Mouse (Mus musculus) liver, adult 2 months (tissue): ENCODE data around the gene Kcnk7. TPM values are rescaled to one million over a fixed set of nuclear protein-coding genes. Genes with fewer than 3 reads are reported as not detected.

ENCODE experiments used
- DNase-seq: peaks from one replicate; pipeline ENCODE4 v3.0.0-alpha.2; 2011; ENCODE audit warnings: low read depth, low spot score; ENCODE audit errors: extremely low read depth
- H3K27ac ChIP-seq: fragments of 200-500 bp; replicated peaks from 2 replicates; pipeline ENCODE4 v1.5.1; 2012; ENCODE audit warnings: low read depth, mild to moderate bottlenecking, control low read depth, inconsistent platforms, low read length; ENCODE audit not compliant: insufficient read depth
- H3K27me3 ChIP-seq: fragments of 200-500 bp; 2 replicates; pipeline ENCODE4 v1.6.1; 2012; ENCODE audit warnings: mild to moderate bottlenecking, moderate library complexity, low read length, inconsistent platforms; ENCODE audit not compliant: control insufficient read depth, insufficient read depth
- H3K36me3 ChIP-seq: fragments of 200-500 bp; 2 replicates; pipeline ENCODE4 v1.6.1; 2012; ENCODE audit warnings: low read length, inconsistent platforms; ENCODE audit not compliant: control insufficient read depth, insufficient read depth
- H3K4me1 ChIP-seq: fragments of 200-500 bp; 2 replicates; pipeline ENCODE4 v1.6.1; 2011; ENCODE audit warnings: low read length; ENCODE audit not compliant: control insufficient read depth, insufficient read depth
- H3K4me3 ChIP-seq: fragments of 200-500 bp; 2 replicates; pipeline ENCODE4 v1.5.1; 2011; ENCODE audit warnings: low read depth, mild to moderate bottlenecking, control low read depth, low read length, moderate library complexity; ENCODE audit not compliant: insufficient read depth
- H3K79me2 ChIP-seq: fragments of 200-500 bp; 2 replicates; pipeline ENCODE4 v1.6.1; 2012; ENCODE audit warnings: inconsistent platforms, mild to moderate bottlenecking, low read length, moderate library complexity; ENCODE audit not compliant: control insufficient read depth, insufficient read depth
- H3K9ac ChIP-seq: fragments of 200-500 bp; 2 replicates; pipeline ENCODE4 v1.6.1; 2012; ENCODE audit warnings: low read depth, mild to moderate bottlenecking, control low read depth, inconsistent platforms, low read length
- CTCF ChIP-seq: fragments of 200-500 bp; IDR thresholded peaks from 2 replicates; pipeline ENCODE4 v1.5.1; 2011; ENCODE audit warnings: low read depth, low read length, control low read depth
- POLR2A ChIP-seq: fragments of 200-500 bp; IDR thresholded peaks from 2 replicates; pipeline ENCODE4 v1.6.1; 2011; ENCODE audit warnings: low read length, control low read depth; ENCODE audit not compliant: insufficient read depth; ENCODE audit errors: extremely low read depth
- WGBS: fragments of 180-500 bp; shearing (Covaris S2); methylation state at CpG from one replicate; pipeline ENCODE4 v1.1.7; 2018; 5-methylcytosine and 5-hydroxymethylcytosine counted together
- polyA plus RNA-seq: library from polyadenylated mRNA; depleted of rRNA; stranded (reverse); fragments of >200 nt; gene quantifications from 2 replicates; pipeline ENCODE4 v1.2.3, GENCODE M21; 2012
- total RNA-seq: library from RNA; depleted of rRNA; stranded (reverse); fragments of >200 nt; gene quantifications from 2 replicates; pipeline ENCODE4 v1.2.3, GENCODE M21; 2014

The Kcnk7 gene
- total and polyA plus RNA-seq, 2 experiments: not detected

- TF ChIP-seq CTCF: no peak
- TF ChIP-seq POLR2A: no peak
- no peak overlapping the region for H3K9ac ChIP-seq
- no peaks in the 10 kb centered on the region for H3K36me3 ChIP-seq
- no peak overlapping the region for H3K4me3 ChIP-seq
- WGBS: 97% methylated on average over 10 of the region's 10 CpGs
- H3K79me2 ChIP-seq: peaks cover 4% of the 10 kb centered on the region; the same call in 1 of the 2 replicates
- H3K27me3 ChIP-seq: no peaks in the 10 kb centered on the region
- peaks cover 3% of the 10 kb centered on the region; the same call in 1 of the 2 replicates for H3K4me1 ChIP-seq
- H3K27ac ChIP-seq: no peak overlapping the region
- DNase-seq: no peak
These were observed 39.4 kb upstream of the Kcnk7 start for GRCm38 (mm10) chr19:5664669-5665257.

- no peak for DNase-seq
- no peaks in the 10 kb centered on the region for H3K27me3 ChIP-seq
- H3K27ac ChIP-seq: no peak overlapping the region
- H3K36me3 ChIP-seq: no peaks in the 10 kb centered on the region
- 94% methylated on average over 15 of the region's 15 CpGs for WGBS
- H3K4me3 ChIP-seq: no peak overlapping the region
- no peaks in the 10 kb centered on the region; the same call in 1 of the 2 replicates for H3K79me2 ChIP-seq
- TF ChIP-seq POLR2A (no peak), CTCF (no peak)
- peaks cover 3% of the 10 kb centered on the region; the same call in 1 of the 2 replicates for H3K4me1 ChIP-seq
- H3K9ac ChIP-seq: no peak overlapping the region
These were observed 38.7 kb upstream of the Kcnk7 start for GRCm38 (mm10) chr19:5665465-5665864.

- no peak for DNase-seq
- no peak overlapping the region for H3K4me3 ChIP-seq
- H3K9ac ChIP-seq: no peak overlapping the region
- H3K36me3 ChIP-seq: no peaks in the 10 kb centered on the region
- TF ChIP-seq CTCF (no peak), POLR2A (no peak)
- H3K27me3 ChIP-seq: no peaks in the 10 kb centered on the region
- peaks cover 3% of the 10 kb centered on the region; the same call in 1 of the 2 replicates for H3K4me1 ChIP-seq
- WGBS: 95% methylated on average over 18 of the region's 18 CpGs
- H3K79me2 ChIP-seq: no peaks in the 10 kb centered on the region
- no peak overlapping the region for H3K27ac ChIP-seq
These were observed 37.8 kb upstream of the Kcnk7 start for GRCm38 (mm10) chr19:5666386-5666785.

- Histone ChIP-seq H3K79me2 (no peaks in the 10 kb centered on the region), H3K4me3 (no peak overlapping the region), H3K4me1 (peaks cover 3% of the 10 kb centered on the region; the same call in 1 of the 2 replicates), H3K36me3 (no peaks in the 10 kb centered on the region; the same call in 1 of the 2 replicates), H3K27ac (no peak overlapping the region), H3K27me3 (no peaks in the 10 kb centered on the region), H3K9ac (no peak overlapping the region)
- DNase-seq: no peak
- TF ChIP-seq CTCF: no peak
- TF ChIP-seq POLR2A: no peak
- WGBS: 87% methylated on average over 4 of the region's 4 CpGs
These were observed 35.8 kb upstream of the Kcnk7 start for GRCm38 (mm10) chr19:5668372-5668771.

- peaks cover 12% of the 10 kb centered on the region; the same call in 1 of the 2 replicates for H3K36me3 ChIP-seq
- no peak for TF ChIP-seq CTCF
- no peak for TF ChIP-seq POLR2A
- no peaks in the 10 kb centered on the region for H3K4me1 ChIP-seq
- no peaks in the 10 kb centered on the region for H3K27me3 ChIP-seq
- 82% methylated on average over 4 of the region's 4 CpGs for WGBS
- H3K4me3 ChIP-seq: no peak overlapping the region
- H3K79me2 ChIP-seq: no peaks in the 10 kb centered on the region
- no peak overlapping the region for H3K27ac ChIP-seq
- DNase-seq: no peak
- H3K9ac ChIP-seq: no peak overlapping the region
These were observed 23.7 kb upstream of the Kcnk7 start for GRCm38 (mm10) chr19:5680432-5680831.

GRCm38 (mm10) chr19:5684236-5684635 is 19.9 kb upstream of the Kcnk7 start:
- H3K79me2 ChIP-seq: no peaks in the 10 kb centered on the region
- no peak overlapping the region for H3K4me3 ChIP-seq
- no peak for DNase-seq
- peaks cover 7% of the 10 kb centered on the region for H3K36me3 ChIP-seq
- H3K27me3 ChIP-seq: no peaks in the 10 kb centered on the region
- WGBS: 93% methylated on average over 12 of the region's 12 CpGs
- no peak overlapping the region for H3K9ac ChIP-seq
- no peak for TF ChIP-seq POLR2A
- no peak for TF ChIP-seq CTCF
- H3K27ac ChIP-seq: no peak overlapping the region
- peaks cover 6% of the 10 kb centered on the region for H3K4me1 ChIP-seq
